Mouse (Mus musculus) urinary bladder, postnatal 25 days (tissue): ENCODE results near the gene Scnn1g.

Experiments
- DNase-seq: peaks from one replicate; pipeline ENCODE4 v3.0.0; 2022; ENCODE audit warnings: low spot score

Scnn1g gene

DNA sequence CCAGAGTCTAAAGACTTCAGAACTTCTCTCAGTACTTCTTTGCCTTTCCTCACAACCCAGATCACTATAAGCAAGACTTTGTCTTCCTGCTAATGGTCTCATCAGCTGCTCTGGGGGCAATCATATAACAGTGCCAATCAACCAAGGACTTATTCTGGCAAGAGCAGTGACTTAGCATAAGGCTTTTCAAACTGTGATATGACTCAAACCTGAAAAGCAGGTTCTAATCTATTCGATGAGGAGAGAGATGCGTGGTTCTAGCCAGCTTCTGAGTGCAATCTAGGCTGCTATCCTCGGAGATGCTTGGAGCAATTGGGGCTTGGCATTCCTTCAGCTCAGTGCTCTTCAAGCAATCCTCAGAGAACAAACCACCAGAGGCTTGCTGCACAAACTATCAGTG, 44.7 kb downstream of the Scnn1g start:
- DNase-seq, result no peak

DNA sequence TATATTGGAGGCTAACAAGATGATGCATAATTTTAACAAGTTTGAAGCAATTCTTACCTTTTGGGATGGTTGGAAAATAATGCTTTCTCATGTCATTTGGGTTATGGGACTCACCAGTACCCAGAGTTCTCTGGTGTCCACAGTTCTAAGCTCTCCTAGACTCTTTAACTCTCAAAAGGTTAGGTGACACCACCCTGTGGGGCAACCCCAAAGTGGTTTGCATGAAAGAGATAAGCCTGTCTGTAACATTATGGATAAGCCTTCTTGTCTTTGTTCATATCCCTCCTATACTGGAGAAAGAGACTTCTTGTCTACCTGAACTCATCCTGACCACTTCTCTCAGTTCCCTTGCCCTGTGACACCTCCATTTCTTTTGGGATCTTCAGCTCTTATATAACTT, 45.1 kb downstream of the Scnn1g start:
- no peak for DNase-seq

- DNase-seq, result no peak
Observed at GRCm38 (mm10) chr7:121782188-121782909, 48.1 kb downstream of the Scnn1g start.

- no peak for DNase-seq
Observed at GRCm38 (mm10) chr7:121785651-121786228, 51.5 kb downstream of the Scnn1g start.

DNA sequence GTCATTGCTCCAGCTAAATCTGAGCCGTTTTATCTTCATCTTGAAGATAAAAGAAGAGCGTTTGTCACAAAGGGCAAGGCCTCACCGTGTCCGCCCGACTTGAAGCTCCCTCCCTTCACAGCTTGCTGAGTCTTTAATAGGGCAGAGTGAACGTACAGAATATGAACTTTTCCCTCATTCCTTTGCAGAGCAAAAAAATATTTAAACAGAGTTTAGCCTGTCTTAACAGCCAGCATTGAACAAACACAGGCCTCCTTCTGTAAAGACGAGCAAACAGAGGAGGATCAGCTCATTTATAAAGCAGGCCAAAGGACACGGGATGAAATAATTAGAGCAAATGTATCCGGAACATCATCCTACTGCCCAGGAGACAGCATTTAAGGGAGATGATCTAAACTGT, 63.5 kb downstream of the Scnn1g start:
- no peak for DNase-seq

- no peak for DNase-seq
Observed at GRCm38 (mm10) chr7:121802471-121802870, 68.2 kb downstream of the Scnn1g start.

DNA sequence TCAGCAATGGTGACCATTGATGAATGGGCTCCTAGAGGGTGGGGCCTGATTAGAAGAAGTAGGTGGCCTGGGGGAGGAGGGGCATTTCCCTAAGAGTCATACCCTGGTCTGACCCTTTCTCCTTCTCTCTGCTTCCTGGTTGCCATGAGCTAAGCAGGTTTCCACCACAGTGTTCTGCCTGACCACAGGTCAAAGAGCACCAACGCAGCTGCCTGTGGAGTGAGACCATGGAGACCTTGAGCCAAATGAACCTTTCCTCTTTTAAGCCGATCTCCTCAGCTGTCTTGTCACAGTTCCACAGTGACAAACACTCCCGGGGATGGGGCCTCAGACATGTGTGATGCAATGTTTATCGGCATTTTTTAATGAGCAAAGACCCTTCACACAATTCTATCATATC, 68.7 kb downstream of the Scnn1g start:
- DNase-seq, result no peak

GRCm38 (mm10) chr7:121805811-121806496, 71.7 kb downstream of the Scnn1g start:
- no peak for DNase-seq

DNA sequence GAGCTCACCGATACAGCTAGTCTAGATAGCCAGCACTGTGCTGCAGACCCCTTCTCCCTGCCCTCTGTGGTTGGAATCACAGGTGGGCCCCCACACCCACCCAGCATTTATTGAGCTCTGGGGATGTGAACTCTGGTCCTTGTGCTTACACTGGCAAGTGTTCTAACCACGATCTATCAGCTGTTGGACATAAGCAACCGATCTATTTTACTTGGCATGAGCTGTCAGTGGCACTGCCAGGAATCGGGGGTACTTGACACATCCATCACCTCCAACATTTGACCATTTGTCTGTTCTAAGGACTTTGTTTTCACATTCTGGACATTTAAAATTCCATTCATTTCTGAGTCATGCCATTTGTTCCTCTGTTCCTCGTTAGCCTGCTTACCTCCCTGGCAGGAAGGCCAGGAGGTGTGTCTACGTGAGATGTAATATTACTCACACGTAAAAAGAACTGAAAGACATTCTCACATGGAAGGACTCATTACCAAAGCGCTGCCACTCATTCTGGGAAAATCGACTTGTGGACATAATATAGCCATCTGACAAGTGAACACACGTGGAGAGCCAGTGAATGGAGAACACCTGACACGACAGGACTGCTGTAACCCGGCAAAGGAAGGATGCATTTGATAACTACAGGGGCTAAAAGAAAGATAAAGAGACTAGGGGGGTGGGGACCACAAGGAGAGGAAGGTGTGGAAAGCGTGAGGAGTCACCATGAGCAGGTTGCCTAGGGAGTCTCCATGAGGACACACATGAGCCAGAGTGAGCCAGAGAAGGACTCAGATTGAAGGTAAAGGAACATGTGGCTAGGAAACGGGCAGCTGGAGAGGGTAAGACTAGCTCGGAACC, 73.7 kb downstream of the Scnn1g start:
- no peak for DNase-seq
